Mouse (Mus musculus) kidney, embryonic 15.5 days (tissue): Measurements from ENCODE around the gene Zfp760. TPM values are rescaled to one million over a fixed set of nuclear protein-coding genes. Genes with fewer than 3 reads are reported as not detected.

ENCODE experiments used
- ATAC-seq: fragments of 200-750 bp; cut with Nextera tagmentation; replicated peaks from 2 replicates; pipeline ENCODE4 v1.8.0; 2017; ENCODE audit warnings: moderate TSS enrichment; ENCODE audit not compliant: low FRiP score
- H3K27ac ChIP-seq: fragments of 300-500 bp; sonication (generic); 2 replicates; pipeline ENCODE4 v1.5.1; 2015; ENCODE audit warnings: mild to moderate bottlenecking, inconsistent platforms
- H3K27me3 ChIP-seq: fragments of 300-500 bp; sonication (generic); 2 replicates; pipeline ENCODE4 v1.6.1; 2015; ENCODE audit warnings: inconsistent platforms
- H3K36me3 ChIP-seq: fragments of 300-500 bp; sonication (generic); 2 replicates; pipeline ENCODE4 v1.6.1; 2015; ENCODE audit warnings: inconsistent platforms
- H3K4me1 ChIP-seq: fragments of 300-500 bp; sonication (generic); 2 replicates; pipeline ENCODE4 v1.6.1; 2015; ENCODE audit warnings: inconsistent platforms
- H3K4me2 ChIP-seq: fragments of 300-500 bp; sonication (generic); 2 replicates; pipeline ENCODE4 v1.6.1; 2015; ENCODE audit warnings: moderate library complexity, mild to moderate bottlenecking, inconsistent platforms
- H3K4me3 ChIP-seq: fragments of 300-500 bp; sonication (generic); replicated peaks from 2 replicates; pipeline ENCODE4 v1.5.1; 2015; ENCODE audit warnings: mild to moderate bottlenecking, inconsistent platforms
- H3K9ac ChIP-seq: fragments of 300-500 bp; sonication (generic); 2 replicates; pipeline ENCODE4 v1.6.1; 2015; ENCODE audit warnings: mild to moderate bottlenecking, inconsistent platforms
- H3K9me3 ChIP-seq: fragments of 300-500 bp; sonication (generic); replicated peaks from 2 replicates; pipeline ENCODE4 v1.6.1; 2016; ENCODE audit warnings: inconsistent platforms
- WGBS: fragments of 180-500 bp; shearing (Covaris S2); methylation state at CpG from one replicate; pipeline ENCODE4 v1.1.7; 2015; ENCODE audit warnings: mixed read lengths; 5-methylcytosine and 5-hydroxymethylcytosine counted together
- polyA plus RNA-seq: library from polyadenylated mRNA; unstranded; fragments of >200 nt; fragmentation: Nextera tagmentation; extraction: Ambion mirVana; gene quantifications from 2 replicates; pipeline ENCODE4 v1.2.1, GENCODE M21; 2015

Zfp760 gene
- polyA plus RNA-seq, 1 experiment from 2014 or later = 12.8 TPM

GRCm38 (mm10) chr17:21733049-21733448 is 25.5 kb downstream of the Zfp760 start:
- WGBS = 83% methylated on average over 4 of the region's 4 CpGs

GRCm38 (mm10) chr17:21733529-21734031 is 26.0 kb downstream of the Zfp760 start:
- H3K9ac ChIP-seq = peak overlapping the region; percentile 73
- peak overlapping the region; percentile 61 for H3K4me2 ChIP-seq
- ATAC-seq = peak; percentile 99
- peak overlapping the region; percentile 78 for H3K4me3 ChIP-seq
- H3K4me1 ChIP-seq = peaks cover 8% of the 10 kb centered on the region
- H3K27ac ChIP-seq = peak overlapping the region; percentile 93
- peaks cover 14% of the 10 kb centered on the region for H3K36me3 ChIP-seq
- under 1% methylated on average over 27 of the region's 27 CpGs for WGBS
- no peaks in the 10 kb centered on the region for H3K27me3 ChIP-seq
- H3K9me3 ChIP-seq = no peaks in the 10 kb centered on the region

More at GRCm38 (mm10) chr17:21733049-21733448, 25.5 kb downstream of the Zfp760 start:
- H3K27ac ChIP-seq = peak overlapping the region; percentile 93
- H3K9me3 ChIP-seq = no peaks in the 10 kb centered on the region
- H3K4me1 ChIP-seq = peaks cover 8% of the 10 kb centered on the region
- H3K27me3 ChIP-seq = no peaks in the 10 kb centered on the region
- H3K36me3 ChIP-seq = peaks cover 10% of the 10 kb centered on the region
- H3K4me3 ChIP-seq = peak overlapping the region; percentile 78
- peak overlapping the region; percentile 73 for H3K9ac ChIP-seq
- ATAC-seq = no peak
- peak overlapping the region; percentile 61 for H3K4me2 ChIP-seq

GRCm38 (mm10) chr17:21752791-21753190 is 45.2 kb downstream of the Zfp760 start:
- no peak overlapping the region for H3K9ac ChIP-seq
- no peak overlapping the region for H3K4me2 ChIP-seq
- WGBS = 95% methylated on average over 2 of the region's 2 CpGs
- no peaks in the 10 kb centered on the region for H3K9me3 ChIP-seq
- H3K4me3 ChIP-seq = no peak overlapping the region
- no peaks in the 10 kb centered on the region; the same call in 1 of the 2 replicates for H3K27me3 ChIP-seq
- H3K4me1 ChIP-seq = 0 out of 2 replicates have a peak, but pooled peaks cover 6% of the 10 kb centered on the region
- peaks cover 4% of the 10 kb centered on the region; the same call in 1 of the 2 replicates for H3K36me3 ChIP-seq
- H3K27ac ChIP-seq = no peak overlapping the region
- no peak for ATAC-seq

GRCm38 (mm10) chr17:21753342-21754208 is 46.0 kb downstream of the Zfp760 start:
- Histone ChIP-seq H3K9me3 (no peaks in the 10 kb centered on the region), H3K4me2 (peak overlapping the region; percentile 68), H3K27ac (no peak overlapping the region), H3K36me3 (no peaks in the 10 kb centered on the region), H3K27me3 (no peaks in the 10 kb centered on the region; the same call in 1 of the 2 replicates), H3K4me3 (peak overlapping the region; percentile 48), H3K9ac (peak overlapping the region; percentile 36; the same call in 1 of the 2 replicates), H3K4me1 (0 out of 2 replicates have a peak, but pooled peaks cover 6% of the 10 kb centered on the region)
- 9% methylated on average over 20 of the region's 20 CpGs for WGBS
- ATAC-seq = peak; percentile 80

GRCm38 (mm10) chr17:21770336-21770735 is 62.8 kb downstream of the Zfp760 start:
- Histone ChIP-seq H3K4me2 (no peak overlapping the region), H3K36me3 (no peaks in the 10 kb centered on the region), H3K9me3 (no peaks in the 10 kb centered on the region), H3K27me3 (no peaks in the 10 kb centered on the region), H3K27ac (no peak overlapping the region), H3K9ac (no peak overlapping the region), H3K4me1 (no peaks in the 10 kb centered on the region), H3K4me3 (no peak overlapping the region)
- WGBS = 91% methylated on average over 2 of the region's 2 CpGs
- ATAC-seq = no peak

Other genes with a start within 250 kb of the Zfp760 start
- gene Zfp53, start 218.7 kb upstream of the Zfp760 start, polyA plus RNA-seq = 11.2 and 12.7 TPM in 2 replicates
- 3.9 and 4.9 TPM in 2 replicates for gene Zfp52, start 172.2 kb upstream of the Zfp760 start, polyA plus RNA-seq
- 18.7 and 19.2 TPM in 2 replicates for gene Zfp948, start 140.7 kb upstream of the Zfp760 start, polyA plus RNA-seq
- 2.8 and 3.5 TPM in 2 replicates for gene Zfp983, start 57.1 kb upstream of the Zfp760 start, polyA plus RNA-seq
- gene Gm10226, start 15.9 kb upstream of the Zfp760 start, polyA plus RNA-seq = 2.7 and 5.4 TPM in 2 replicates
- gene Zfp229, start 23.1 kb downstream of the Zfp760 start, polyA plus RNA-seq = 7.4 and 8.6 TPM in 2 replicates
- 5.7 and 6.2 TPM in 2 replicates for gene Zfp820, start 138.0 kb downstream of the Zfp760 start, polyA plus RNA-seq
- gene Zfp995, start 202.2 kb downstream of the Zfp760 start, polyA plus RNA-seq = 6.1 and 6.8 TPM in 2 replicates